Mouse (Mus musculus) heart, postnatal 0 days (tissue): ENCODE data around the gene Apopt1. TPM values are rescaled to one million over a fixed set of nuclear protein-coding genes. Genes with fewer than 3 reads are reported as not detected.
A peak's percentile ranks its signal among the peaks of the same experiment; 100 is the strongest.

Experiments
- ATAC-seq: fragments of 200-750 bp; cut with Nextera tagmentation; 2 replicates; pipeline ENCODE4 v1.8.0; 2017; ENCODE audit warnings: low read depth, moderate number of reproducible peaks, moderate library complexity; ENCODE audit not compliant: insufficient read depth
- DNase-seq: peaks from one replicate; pipeline ENCODE4 v3.0.0-alpha.2; 2016; ENCODE audit warnings: low spot score
- H3K27ac ChIP-seq: fragments of 300-500 bp; sonication (generic); 2 replicates; pipeline ENCODE4 v1.5.1; 2014; ENCODE audit warnings: low read depth, mild to moderate bottlenecking
- H3K27me3 ChIP-seq: fragments of 300-500 bp; sonication (generic); 2 replicates; pipeline ENCODE4 v1.6.1; 2014; ENCODE audit warnings: low read length, mixed read lengths; ENCODE audit not compliant: control insufficient read depth, insufficient read depth
- H3K36me3 ChIP-seq: fragments of 300-500 bp; sonication (generic); replicated peaks from 2 replicates; pipeline ENCODE4 v1.6.1; 2014; ENCODE audit warnings: low read length, mixed read lengths; ENCODE audit not compliant: control insufficient read depth, insufficient read depth
- H3K4me1 ChIP-seq: fragments of 300-500 bp; sonication (generic); 2 replicates; pipeline ENCODE4 v1.6.1; 2014; ENCODE audit warnings: antibody characterized with exemption; ENCODE audit not compliant: control insufficient read depth, insufficient read depth
- H3K4me2 ChIP-seq: fragments of 300-500 bp; sonication (generic); 2 replicates; pipeline ENCODE4 v1.6.1; 2014; ENCODE audit warnings: low read depth, mild to moderate bottlenecking, low read length, moderate library complexity
- H3K4me3 ChIP-seq: fragments of 300-500 bp; sonication (generic); 2 replicates; pipeline ENCODE4 v1.5.1; 2014; ENCODE audit warnings: low read depth, low read length
- H3K9ac ChIP-seq: fragments of 300-500 bp; sonication (generic); replicated peaks from 2 replicates; pipeline ENCODE4 v1.6.1; 2014; ENCODE audit warnings: low read depth, low read length, mixed read lengths
- H3K9me3 ChIP-seq: fragments of 300-500 bp; sonication (generic); replicated peaks from 2 replicates; pipeline ENCODE4 v1.6.1; 2016; ENCODE audit warnings: low read length; ENCODE audit not compliant: control insufficient read depth
- CTCF ChIP-seq: IDR thresholded peaks from 2 replicates; pipeline ENCODE4 v1.5.1; 2016; ENCODE audit warnings: antibody characterized with exemption, control low read depth, low read depth
- EP300 ChIP-seq: IDR thresholded peaks from 2 replicates; pipeline ENCODE4 v1.6.1; 2016; ENCODE audit warnings: antibody characterized with exemption, low read depth
- WGBS: fragments of 180-500 bp; shearing (Covaris S2); extraction: QIAGEN DNeasy Blood & Tissue Kit; methylation state at CpG from one replicate; pipeline ENCODE4 v1.1.7; 2014; 5-methylcytosine and 5-hydroxymethylcytosine counted together
- polyA plus RNA-seq: library from polyadenylated mRNA; unstranded; fragments of >200 nt; fragmentation: Nextera tagmentation; extraction: Ambion mirVana; gene quantifications from 2 replicates; pipeline ENCODE4 v1.2.1, GENCODE M21; 2015
- total RNA-seq: library from RNA; depleted of rRNA; stranded (reverse); fragments of >200 nt; gene quantifications from 2 replicates; pipeline ENCODE4 v1.2.3, GENCODE M21; 2014; ENCODE audit warnings: low replicate concordance

Gene Apopt1
- total and polyA plus RNA-seq, 2 experiments from 2014 or later = 18.5 to 58.9 TPM

GRCm38 (mm10) chr12:111671431-111671902, 41.6 kb upstream of the Apopt1 start:
- peak; percentile 13; the same call in 1 of the 2 replicates for ATAC-seq
- no peaks in the 10 kb centered on the region for H3K9me3 ChIP-seq
- H3K4me2 ChIP-seq = peak overlapping the region; percentile 97
- H3K4me1 ChIP-seq = peaks cover 30% of the 10 kb centered on the region
- H3K9ac ChIP-seq = peak overlapping the region; percentile 56
- peak overlapping the region; percentile 58 for H3K4me3 ChIP-seq
- WGBS = under 1% methylated on average over 34 of the region's 34 CpGs
- H3K27me3 ChIP-seq = peaks cover 6% of the 10 kb centered on the region; the same call in 1 of the 2 replicates
- TF ChIP-seq EP300 (no peak), CTCF (no peak)
- peak; percentile 63 for DNase-seq
- H3K36me3 ChIP-seq = no peaks in the 10 kb centered on the region
- peak overlapping the region; percentile 40 for H3K27ac ChIP-seq

DNA sequence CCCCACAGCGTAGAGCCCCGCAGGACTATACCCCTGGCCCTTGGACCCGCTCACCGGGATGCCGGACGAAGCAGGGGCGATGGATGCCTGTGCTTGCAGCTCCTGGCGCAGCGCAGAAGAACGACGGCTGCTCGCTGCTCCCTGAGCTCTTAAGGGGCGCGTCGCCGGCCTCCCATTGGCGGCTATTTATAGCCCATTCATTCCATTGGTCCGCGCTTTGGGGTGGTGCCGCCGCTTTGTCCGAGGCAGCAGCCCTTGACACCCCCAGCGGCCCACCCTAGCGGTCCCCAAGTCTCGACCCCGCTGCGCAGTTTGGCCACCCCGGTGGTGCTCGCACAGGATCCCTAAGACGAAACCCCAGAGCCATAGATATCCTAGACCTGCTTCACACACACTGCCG, 40.9 kb upstream of the Apopt1 start, which contains the start of gene Ckb:
Ckb (minus strand) TSS at position 163 of the 400 bp plus-strand sequence.
- Histone ChIP-seq H3K36me3 (no peaks in the 10 kb centered on the region), H3K27ac (peak within 1 kb of the TSS; percentile 40), H3K4me2 (peak within 1 kb of the TSS; percentile 97), H3K27me3 (peaks cover 6% of the 10 kb centered on the region; the same call in 1 of the 2 replicates), H3K4me1 (peaks cover 33% of the 10 kb centered on the region), H3K9me3 (no peaks in the 10 kb centered on the region), H3K4me3 (peak within 1 kb of the TSS; percentile 58), H3K9ac (peak within 1 kb of the TSS; percentile 56)
- ATAC-seq (peak; percentile 56), DNase-seq (peak; percentile 79)
- TF ChIP-seq CTCF (no peak), EP300 (no peak)
- WGBS = 0% methylated on average over 31 of the region's 31 CpGs

- Histone ChIP-seq H3K27me3 (peaks cover 6% of the 10 kb centered on the region; the same call in 1 of the 2 replicates), H3K9ac (no peak overlapping the region)
Observed at GRCm38 (mm10) chr12:111672581-111672980, 40.5 kb upstream of the Apopt1 start.

DNA sequence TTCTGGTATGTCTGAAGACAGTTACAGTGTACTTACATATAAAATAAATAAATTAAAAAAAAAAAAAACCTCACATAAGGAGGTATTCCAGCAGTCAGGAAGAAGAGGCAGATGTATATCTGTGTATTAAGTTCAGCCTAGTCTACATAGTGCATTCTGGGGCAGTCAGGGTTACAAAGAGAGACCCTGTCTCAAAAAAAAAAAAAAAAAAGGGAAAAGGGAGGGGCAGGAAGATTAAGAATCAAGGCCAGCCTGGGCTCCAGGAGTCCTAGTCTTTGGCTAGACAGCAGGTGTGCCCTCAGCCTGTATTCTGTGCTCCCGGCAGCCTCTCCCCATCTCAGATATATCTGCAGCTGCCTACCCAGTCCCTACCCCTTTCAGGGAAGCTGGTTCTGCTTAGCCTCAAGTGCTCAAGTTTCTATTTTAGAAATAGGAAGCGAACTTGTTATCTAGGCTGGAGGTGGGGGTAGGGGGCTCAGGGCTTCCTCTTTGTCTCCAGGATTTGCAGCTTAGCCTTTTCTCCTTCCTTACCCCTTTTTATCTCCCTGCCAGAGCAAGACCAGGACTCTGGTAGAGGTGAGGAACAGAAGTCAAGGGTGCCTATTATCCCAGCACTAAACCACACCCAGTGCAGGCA, 38.1 kb upstream of the Apopt1 start:
- TF ChIP-seq CTCF (no peak), EP300 (no peak)
- ATAC-seq (no peak), DNase-seq (no peak)
- H3K27ac ChIP-seq = no peak overlapping the region
- no peak overlapping the region for H3K4me2 ChIP-seq
- no peak overlapping the region for H3K9ac ChIP-seq
- no peaks in the 10 kb centered on the region for H3K9me3 ChIP-seq
- no peaks in the 10 kb centered on the region for H3K36me3 ChIP-seq
- H3K4me1 ChIP-seq = peaks cover 49% of the 10 kb centered on the region
- 20% methylated on average over 2 of the region's 2 CpGs for WGBS
- peaks cover 6% of the 10 kb centered on the region; the same call in 1 of the 2 replicates for H3K27me3 ChIP-seq
- no peak overlapping the region for H3K4me3 ChIP-seq

More at GRCm38 (mm10) chr12:111672581-111672980, 40.5 kb upstream of the Apopt1 start:
- no peak for DNase-seq
- H3K9me3 ChIP-seq = no peaks in the 10 kb centered on the region
- no peak overlapping the region for H3K27ac ChIP-seq
- H3K4me1 ChIP-seq = peaks cover 37% of the 10 kb centered on the region
- no peaks in the 10 kb centered on the region for H3K36me3 ChIP-seq
- H3K4me3 ChIP-seq = peak overlapping the region; percentile 58
- H3K4me2 ChIP-seq = peak overlapping the region; percentile 97
- TF ChIP-seq EP300 = no peak
- TF ChIP-seq CTCF = no peak
- WGBS = 22% methylated on average over 12 of the region's 12 CpGs
- no peak for ATAC-seq

DNA sequence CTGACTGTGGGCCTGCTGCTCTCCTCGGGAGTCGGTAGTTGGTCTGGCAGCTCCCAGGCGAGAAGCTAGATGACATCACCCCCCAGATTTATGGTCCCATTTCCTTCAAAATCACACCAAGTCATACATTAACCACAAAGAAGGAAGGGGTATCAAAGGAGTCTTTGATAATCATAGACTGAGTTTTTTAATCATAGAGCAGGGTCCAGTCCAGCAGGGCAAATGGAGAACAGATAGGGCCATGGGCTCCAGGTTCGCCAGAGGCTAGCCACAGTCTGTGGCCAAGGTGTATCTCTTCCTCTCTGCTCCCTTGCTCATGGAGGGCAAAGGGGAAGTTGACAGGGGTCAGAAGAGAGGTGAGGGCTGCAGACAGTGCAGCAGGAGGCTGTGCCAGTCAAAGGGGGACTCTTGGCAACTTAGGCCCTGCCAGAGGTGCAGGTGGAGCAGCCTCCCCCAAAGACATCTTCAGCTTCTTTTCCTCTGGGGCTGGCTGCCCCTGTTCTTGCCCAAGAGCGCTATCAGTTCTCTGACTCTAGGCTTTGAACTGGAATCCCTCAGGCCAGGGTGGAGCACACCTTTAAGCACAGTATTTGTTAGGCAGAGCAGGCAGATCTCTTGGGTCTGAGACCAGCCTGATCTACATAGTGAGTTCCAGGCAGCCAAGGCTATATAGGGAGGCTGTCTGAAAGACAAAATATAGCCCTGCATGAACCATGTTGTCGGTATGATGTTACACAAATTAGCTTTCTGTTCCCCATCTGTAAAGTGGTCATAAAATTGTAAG, 37.1 kb upstream of the Apopt1 start:
- 78% methylated on average over 6 of the region's 6 CpGs for WGBS
- no peak for DNase-seq
- H3K9ac ChIP-seq = no peak overlapping the region
- H3K9me3 ChIP-seq = no peaks in the 10 kb centered on the region
- ATAC-seq = no peak
- no peak overlapping the region for H3K4me3 ChIP-seq
- no peak overlapping the region for H3K27ac ChIP-seq
- no peaks in the 10 kb centered on the region for H3K36me3 ChIP-seq
- H3K4me2 ChIP-seq = no peak overlapping the region
- no peak for TF ChIP-seq CTCF
- no peak for TF ChIP-seq EP300
- H3K4me1 ChIP-seq = peaks cover 41% of the 10 kb centered on the region
- peaks cover 6% of the 10 kb centered on the region; the same call in 1 of the 2 replicates for H3K27me3 ChIP-seq
